Mouse (Mus musculus) cerebral cortex, adult 2 months (tissue): Measurements from ENCODE around the gene Znrd1as.

ENCODE experiments used
- WGBS: fragments of 180-500 bp; shearing (Covaris S2); methylation state at CpG from one replicate; pipeline ENCODE4 v1.1.7; 2018; 5-methylcytosine and 5-hydroxymethylcytosine counted together

Gene Znrd1as

DNA sequence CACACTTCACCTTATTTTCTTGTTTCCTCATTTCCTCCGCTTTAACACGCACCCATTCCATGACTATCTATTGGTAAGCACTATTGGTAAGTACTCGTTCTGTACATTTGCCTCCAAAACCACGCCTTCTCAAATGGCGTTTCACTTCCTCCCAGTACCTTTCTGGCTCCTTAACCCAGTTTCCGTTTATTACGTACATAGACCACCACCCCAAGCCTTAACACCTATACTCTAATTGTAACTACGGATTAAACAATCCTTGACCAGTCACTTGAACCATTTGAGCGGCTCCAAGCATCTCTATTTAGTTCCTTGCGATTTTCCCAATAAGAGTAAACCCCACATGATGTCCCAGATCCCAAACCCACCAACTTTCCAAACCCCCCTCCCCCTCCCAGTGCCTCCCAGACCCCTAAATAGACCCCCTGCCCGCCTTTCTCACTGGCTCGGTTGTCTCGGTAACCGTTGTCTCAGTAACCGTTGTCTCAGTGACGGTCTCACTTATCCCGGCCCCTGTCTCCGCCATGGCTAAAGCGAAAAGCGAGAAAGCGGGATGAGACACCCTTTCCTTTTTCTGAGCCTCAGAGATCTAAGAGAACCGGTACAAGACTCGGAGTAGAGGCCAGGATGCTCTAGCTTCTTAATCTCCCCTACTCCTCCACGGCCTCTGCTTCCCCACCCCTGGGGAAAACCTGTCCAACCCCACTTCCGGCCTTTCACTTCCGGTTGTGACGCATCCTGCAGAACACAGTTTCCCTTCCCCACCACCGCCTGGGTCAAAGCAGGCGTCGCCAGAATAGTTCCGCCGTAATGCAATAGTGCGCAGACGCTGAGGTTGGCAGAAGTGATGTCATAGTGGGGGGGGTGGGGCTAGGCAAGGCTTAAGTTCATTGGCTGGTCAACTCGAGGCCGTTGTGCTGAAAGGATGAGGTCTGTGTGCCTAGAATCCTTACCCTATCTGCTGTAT is 7.1 kb upstream of the Znrd1as start, which contains the start of gene Ppp1r11:
Gene Ppp1r11 (minus strand): TSS at position 761 of the 967 bp plus-strand sequence.
- 1% methylated on average over 36 of the region's 36 CpGs for WGBS

DNA sequence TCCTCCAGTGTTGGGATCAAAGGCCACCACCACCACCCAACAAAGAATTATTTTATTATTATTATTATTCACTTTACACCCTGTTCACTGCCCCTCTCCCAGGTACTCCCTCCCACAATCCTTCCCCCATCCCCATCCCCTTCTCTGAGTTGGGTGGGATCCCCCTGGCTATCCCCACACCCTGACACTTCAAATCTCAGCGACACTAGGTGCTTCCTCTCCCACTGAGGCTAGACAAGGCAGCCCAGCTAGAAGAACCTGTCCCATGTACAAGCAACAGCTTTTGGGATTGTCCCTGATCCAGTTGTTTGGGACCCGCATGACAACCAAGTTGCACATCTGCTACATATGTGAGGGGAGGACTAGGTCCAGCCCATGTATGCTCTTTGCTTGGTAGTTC is 5.8 kb upstream of the Znrd1as start:
- 96% methylated on average over 2 of the region's 2 CpGs for WGBS

DNA sequence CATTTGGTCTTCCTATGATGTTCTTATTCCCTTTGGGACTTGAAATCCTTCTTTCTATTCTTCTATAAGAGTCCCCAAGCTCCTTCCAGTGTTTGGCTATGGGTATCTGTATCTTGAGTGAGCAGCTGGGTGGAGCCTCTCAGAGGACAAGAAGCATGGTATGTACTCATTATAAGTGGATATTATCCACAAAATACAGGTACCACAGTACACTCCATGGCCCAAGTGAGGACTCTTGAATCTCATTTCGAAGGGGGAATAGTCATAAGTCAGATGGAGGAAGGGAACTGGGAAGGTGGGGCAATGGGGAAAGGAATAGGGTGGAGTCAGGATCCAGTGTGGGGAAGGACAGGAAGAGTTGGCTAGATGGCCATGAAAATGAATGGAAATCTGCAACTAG is 5.3 kb upstream of the Znrd1as start:
- 94% methylated on average over 1 of the region's 1 CpGs for WGBS

DNA sequence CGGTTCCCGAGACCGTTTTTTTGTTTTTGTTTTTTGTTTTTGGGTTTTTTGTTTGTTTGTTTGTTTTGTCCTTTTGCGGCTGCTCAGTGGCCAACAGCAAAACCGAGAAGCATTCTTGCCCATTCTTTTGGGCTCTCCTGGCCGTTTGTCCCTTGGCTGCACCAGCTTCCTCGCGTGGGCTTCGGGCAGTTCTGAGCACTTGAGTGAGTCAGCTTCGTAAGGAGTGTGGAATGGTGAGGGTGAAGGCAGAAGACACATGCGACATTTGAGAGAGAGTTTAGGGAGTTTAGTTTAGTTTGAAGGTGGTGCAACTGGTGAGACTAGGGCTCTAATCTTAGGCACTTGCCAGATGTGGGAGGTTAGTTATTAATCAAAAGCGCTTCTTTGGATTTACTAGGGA is 492 bp downstream of the Znrd1as start:
- WGBS, result 7% methylated on average over 12 of the region's 12 CpGs

DNA sequence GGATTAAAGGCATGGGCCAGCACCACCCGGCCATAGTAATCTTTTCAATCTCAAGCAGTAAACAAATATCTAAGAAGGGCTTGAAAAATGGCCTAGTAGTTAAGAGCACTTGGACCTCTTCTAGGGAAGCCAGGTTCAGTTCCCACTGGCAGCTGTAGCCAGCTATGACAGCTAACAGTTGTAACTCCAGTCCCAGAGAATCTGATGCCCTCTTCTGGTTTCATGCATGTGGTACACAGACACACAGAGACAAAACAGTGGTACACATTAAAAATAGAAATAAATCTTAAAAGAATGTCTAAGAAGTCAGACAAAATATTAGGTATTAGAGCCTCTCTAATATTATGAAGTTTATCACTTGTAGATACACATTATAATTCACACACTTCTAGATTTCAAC is 2.7 kb downstream of the Znrd1as start:
- 79% methylated on average over 1 of the region's 1 CpGs for WGBS

DNA sequence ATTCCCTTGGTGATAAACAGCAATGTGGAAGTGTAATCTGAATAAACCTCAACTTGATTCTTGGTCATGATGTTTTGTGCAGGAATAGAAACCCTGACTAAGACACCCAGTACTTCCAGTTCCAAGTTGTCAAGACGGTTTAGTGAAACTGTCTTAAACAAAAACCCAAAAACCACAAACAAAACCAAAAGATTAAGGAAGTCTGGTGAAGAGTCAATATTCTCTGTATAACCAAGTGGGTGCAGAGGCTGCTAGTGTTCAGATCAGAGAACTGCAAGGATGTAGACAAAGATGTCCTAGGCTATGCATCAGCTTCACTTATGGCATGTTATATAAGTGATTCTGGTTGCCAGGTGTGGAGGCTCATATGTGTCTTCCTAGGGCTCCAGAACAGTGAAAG is 8.5 kb downstream of the Znrd1as start:
- 71% methylated on average over 1 of the region's 1 CpGs for WGBS

DNA sequence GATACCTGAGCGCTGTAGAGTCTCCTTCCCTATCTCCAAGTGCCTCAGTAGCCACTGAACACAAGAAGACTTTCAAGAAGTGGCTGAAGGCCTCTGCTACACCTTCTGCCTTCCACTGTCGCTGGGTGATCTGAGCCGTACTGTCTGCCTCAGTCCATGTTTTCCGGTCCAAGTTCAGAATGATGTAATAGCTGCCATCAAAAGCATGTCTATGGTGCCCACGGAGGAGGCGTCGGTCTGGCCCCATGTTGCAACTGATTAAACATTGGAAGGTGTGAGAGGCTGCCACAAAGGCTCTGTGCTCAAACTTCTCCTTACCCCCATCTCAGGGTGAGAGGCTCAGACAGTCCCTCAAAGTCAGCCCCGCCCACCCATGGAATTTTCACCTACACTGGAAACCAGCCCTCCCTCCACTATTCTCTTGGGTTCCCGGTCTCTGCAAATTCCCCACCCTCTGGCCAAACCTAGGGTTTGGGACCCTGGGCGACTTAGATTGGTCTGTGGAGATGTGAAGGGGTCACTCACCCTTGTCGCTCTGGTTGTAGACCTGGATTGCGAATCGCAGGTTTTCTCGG is 12.0 kb downstream of the Znrd1as start:
- WGBS, result 87% methylated on average over 14 of the region's 14 CpGs

DNA sequence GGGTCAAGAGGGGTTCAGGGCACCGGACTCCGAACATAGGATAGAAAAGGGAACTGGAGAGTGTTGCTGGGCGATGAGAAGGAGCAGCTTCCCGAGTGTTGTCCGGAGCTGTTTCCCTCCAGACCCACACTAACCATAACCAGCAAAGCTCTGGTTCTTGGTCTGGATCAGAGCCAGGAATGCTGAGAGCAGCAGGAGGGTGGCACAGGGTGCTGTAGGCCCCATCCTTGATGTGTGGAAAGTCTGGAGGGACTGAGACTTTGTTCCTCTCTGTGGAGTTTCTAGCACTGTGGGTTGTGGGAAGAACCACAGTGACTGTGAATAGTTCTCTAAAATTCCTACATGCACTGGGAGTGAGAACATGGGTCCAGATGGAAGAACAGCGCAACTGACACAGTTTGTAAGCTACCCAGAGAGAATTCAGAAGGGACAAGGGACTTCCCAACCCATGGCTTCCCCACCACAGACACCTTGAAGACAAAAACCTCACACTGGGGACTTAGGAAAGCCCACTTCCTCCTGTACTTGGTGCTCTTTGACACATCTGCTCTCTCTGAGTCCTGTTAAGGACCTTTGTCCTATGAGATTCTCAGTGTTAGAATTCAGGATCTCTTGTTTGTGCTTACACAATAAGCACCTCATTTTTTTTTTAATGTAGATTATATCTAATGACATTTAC is 12.9 kb downstream of the Znrd1as start:
- 75% methylated on average over 6 of the region's 6 CpGs for WGBS

DNA sequence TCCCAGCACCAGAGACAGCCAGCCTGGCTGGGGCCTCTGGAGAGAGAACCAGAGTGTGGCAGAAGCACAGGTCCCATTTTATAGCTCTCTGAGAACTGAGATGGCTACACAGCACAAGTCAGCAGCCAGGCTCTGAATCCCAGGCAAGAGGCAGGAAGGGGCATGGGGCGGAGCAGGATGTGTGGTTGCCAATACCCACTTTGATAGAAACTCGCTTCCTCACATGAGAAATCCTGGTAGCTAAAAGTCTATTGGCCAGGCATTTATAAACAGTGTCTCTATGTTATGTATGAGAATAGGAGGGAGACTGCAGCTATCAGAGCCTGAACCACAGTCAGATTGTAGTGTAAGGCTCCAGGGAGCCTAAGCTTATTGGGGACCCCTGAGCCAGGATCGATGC is 14.4 kb downstream of the Znrd1as start:
- WGBS, result 80% methylated on average over 3 of the region's 3 CpGs

DNA sequence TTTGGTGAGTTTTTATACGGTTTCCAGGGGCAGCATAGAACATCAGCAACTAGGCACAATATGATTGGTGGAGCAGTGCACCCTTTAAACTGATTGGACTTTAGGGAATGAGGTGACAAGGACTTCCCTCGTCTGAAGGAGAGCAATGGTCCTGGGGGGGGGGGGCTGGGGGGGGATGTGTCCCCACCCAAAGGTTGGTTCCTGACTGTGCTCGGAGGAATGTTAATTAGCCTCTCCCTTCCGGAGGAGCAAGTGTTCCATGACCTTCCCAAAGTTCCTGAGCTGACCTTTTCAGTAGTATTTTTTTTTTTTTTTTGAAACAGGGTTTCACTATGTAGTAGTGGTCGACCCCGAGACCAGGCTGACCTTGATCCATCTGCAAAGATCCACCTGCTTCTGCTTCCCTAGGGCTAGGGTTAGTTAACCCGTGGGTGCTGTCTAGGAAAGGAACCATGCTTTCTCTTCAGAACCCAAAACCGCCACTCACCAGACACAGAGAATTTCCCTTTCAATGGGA is 14.9 kb downstream of the Znrd1as start:
- 76% methylated on average over 8 of the region's 8 CpGs for WGBS

DNA sequence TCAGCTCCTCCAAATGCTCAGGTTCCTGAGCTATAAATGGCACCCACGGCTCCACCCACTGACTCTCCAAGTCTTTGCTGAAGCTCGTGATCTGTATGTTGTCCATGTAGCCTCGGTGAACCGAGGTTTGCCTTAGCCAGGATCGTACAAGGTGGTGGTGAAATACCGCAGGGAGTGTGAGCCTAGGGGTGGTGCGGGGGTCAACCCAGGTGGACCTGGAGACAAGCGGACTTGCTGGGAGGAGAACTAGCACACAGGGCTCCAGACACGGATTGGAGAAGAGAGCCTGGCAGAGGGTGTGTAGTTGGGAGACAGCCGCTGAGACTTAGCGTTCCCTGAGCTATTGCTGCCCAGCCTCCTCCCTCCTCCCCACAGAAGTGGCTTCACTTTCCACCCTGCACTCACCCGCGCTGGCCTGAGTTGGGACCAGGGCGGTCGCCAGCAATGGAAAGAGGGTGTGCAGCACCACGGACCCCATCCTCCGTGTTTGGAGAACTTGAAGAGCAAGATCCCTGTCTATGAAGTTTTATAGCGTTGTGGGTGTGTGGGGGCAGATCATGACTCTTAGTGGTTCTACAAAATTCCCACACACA is 22.9 kb downstream of the Znrd1as start, which contains the start of gene 2410137M14Rik:
Gene 2410137M14Rik (minus strand): TSS at position 17 of the 593 bp plus-strand sequence.
- 7% methylated on average over 18 of the region's 18 CpGs for WGBS

DNA sequence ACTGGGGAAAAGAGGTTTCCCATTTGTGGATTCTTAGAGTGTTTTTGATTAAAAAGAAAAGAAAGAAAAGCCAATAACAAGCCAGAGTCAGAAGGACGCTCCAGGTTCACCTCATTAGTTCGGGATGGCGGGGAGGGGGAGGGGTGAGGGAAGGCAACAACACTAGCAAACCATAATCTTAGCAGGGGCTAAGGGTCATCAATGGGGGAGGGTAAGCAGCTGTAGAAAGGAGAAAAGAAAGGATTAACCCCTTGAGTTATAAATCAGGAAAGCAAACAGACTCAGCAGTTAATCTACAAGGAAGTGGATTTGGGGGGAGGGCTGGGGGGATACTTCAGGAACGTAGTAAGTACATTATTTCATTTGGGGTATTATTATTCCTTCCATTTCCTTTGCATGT is 23.5 kb downstream of the Znrd1as start:
- 17% methylated on average over 4 of the region's 4 CpGs for WGBS

DNA sequence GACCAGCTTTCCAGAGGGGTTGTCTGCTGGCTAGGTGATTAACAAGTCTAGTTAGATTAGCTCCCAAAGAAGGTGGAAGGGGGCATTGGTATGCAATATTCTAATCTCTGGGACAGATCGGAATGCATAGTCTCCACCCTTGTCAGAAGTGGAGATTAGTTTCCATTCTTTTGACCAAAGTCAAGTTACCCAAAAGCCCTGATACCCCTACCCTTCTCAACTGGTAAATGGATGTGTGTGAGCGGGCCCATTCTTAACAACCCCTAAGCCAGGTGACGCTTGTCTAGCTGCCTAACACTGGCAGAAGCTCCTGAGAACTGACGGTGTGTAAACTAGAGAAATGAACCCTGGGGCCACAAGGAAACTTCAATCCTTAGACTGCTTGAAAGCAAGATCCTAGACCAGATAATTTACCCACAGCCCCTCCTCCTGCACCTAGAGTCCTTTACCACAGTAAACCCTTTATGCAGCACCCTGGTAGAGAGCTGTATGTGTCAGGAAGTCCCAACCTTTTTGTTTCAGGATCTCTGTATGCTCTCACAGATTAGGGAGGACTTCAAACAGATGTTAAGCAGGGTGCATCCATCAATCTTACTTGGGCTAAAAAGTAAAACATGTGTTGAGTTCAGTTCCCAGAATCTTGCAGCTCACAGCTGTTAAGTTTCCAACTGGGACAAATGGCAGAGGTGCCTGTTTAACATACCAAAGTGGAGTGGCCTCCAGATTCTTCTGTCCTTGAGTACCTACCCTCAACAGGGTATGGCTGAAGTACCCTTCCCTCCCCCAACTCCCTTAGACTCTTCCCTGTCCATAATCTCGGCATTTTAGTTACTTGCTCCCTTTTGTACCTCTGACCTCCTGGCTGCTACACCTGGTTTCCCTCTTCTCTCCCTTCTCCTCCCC is 24.1 kb downstream of the Znrd1as start:
- 70% methylated on average over 5 of the region's 5 CpGs for WGBS

DNA sequence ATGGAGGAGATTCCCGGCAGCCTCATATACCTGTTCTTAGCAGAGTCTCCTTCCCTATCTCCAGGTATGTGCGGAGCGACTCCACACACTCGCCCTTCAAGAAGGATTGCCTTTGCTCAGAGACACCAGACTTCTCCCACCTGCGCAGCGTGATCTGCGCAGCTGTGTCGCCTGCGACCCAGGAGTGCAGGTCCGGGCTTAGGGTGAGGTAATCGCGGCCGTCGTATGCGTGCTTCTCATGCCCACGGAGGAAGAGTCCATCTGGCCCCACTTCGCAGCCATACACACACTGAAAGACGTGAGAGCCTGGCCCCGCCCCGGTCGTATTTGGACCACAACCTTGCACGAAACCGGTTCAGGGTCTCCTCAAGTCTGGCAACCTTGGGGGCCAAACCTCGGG is 30.1 kb downstream of the Znrd1as start:
- WGBS, result 10% methylated on average over 24 of the region's 24 CpGs

DNA sequence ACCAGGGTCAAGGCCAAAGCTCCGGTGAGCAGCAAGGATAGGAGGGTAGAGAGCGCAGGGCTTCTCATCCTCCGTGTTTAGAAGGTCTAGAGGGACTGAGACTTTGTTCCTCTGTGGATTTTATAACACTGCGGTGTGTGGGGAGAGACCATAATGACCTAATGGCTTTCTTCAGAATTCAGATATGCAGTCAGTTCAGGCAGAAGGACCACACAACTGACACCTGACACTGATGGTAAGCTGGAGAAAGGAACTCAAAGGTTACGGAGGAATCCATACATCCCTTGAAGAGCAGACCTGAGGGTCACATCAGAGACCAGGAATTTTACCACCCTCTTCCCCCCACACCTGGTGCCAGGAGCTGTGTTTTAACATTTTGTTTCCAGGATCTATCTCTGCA is 31.0 kb downstream of the Znrd1as start, which contains the start of gene H2-M5:
Gene H2-M5 (minus strand): TSS at position 101 of the 400 bp plus-strand sequence.
- 53% methylated on average over 5 of the region's 5 CpGs for WGBS

DNA sequence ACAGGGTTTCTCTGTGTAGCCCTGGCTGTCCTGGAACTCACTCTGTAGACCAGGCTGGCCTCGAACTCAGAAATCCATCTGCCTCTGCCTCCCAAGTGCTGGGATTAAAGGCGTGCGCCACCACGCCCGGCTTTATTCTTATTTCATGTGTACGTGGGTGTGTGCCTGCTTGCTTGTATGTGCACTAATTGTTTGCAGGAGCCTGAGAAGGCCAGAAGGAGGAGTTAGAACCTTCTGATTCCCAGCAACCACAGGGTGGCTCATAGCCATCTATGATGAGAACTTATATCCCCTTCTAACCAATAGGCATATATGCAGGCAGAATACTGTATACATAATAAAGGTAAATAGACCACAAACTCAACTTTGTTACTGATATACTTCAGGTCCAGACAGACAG is 32.2 kb downstream of the Znrd1as start:
- WGBS, result 90% methylated on average over 6 of the region's 6 CpGs

DNA sequence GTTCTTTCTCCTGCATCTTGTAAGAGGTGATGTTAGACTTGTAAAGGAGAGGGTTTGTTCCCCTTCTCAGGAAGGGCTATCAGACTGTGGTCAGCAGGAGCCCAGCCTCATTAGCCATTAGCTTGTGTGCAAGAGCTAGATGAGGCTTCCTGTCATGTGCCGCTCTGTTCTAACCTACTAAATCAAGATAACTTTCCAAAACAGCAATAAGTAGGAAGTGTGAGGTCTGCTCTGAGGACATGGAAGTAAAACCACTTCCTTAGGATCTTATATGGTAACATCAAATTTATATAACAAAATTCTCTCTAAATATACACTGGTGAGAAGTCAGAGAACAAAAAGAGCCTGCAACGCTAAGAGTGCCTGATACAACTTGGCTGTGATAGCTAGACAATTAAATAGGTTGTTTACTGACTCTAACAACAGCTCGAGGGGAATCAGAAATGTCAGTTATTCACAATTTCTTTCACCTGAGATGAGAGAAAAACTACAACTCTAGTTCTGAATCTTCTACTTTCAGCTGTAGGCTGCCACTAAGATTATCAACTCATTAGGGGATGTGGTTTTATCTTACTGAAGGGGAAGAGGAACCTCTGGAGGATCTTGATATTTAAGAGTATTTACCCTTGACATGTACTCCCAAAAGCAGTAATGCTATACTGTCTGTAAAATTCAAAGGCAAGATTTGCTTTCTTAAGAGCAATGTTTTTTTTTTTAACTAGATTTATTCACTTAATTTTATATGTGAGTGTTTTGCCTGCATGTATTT is 34.1 kb downstream of the Znrd1as start:
- 41% methylated on average over 3 of the region's 3 CpGs for WGBS

DNA sequence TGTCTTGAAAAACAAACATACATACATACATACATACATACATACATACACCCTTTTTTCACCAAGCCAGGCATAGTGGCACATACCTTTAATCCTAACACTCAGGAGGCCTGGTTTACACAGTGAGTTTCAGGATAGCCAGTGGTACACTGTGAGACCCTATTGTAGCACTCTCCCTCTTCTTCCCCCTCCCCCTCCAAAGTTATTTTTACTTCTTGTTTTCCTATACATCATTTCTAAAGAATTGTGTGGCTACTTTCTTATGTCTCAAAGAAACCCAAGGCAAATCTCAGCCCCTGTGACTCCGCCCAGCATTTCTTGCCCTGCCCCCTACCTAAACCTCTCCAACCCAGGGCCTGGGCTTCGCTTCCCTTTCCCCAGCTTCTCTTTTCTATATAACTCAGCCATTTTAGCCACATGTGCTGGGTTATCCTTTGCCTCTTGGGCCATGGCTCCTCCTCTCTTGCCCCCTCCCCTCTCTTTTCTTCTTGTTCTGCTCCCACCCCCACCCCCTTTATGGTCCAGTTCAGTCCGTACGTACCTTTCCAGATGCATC is 35.5 kb downstream of the Znrd1as start:
- 91% methylated on average over 4 of the region's 4 CpGs for WGBS

DNA sequence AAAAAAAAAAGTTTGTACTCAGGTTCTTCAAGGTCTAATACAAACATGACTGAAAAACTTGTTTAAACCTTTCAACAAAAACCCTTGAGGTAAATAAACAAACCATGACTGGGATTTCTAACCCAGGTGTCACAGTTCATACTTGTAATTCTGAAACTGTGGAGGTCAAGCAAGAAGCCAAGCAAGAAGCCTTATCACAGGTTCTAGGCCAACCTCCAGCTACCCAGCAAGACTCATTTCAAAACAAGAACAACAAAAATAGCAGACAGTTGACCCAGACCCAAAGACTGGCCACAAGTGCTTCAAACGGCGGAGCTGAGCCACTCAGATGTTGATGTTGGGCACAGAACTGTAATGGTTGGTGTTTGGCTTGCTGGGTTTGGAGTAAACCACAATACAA is 36.1 kb downstream of the Znrd1as start:
- 77% methylated on average over 2 of the region's 2 CpGs for WGBS

DNA sequence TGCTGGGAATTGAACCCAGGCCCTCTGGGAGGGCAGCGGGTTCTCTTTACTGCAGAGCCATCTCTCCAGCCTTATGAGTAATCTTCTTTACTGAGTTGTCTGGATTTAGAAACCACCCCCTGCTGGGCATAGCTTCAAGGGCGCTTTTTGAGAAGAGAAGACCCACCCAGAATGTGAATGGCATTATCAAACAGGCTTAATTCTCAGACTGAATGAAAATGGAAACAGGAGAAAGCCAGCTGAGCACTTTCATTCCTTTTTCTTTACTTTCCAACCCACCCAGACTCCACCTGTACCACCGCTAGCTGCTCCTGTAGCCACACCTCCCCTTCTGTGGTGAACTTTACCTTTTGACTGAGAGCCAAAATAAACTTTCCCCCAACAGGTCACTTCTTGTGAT is 37.1 kb downstream of the Znrd1as start:
- whole genome bisulfite sequencing, result 49% methylated on average over 3 of the region's 3 CpGs
